8 mouse cellular contexts compared by ENCODE assay signal in genomic region chr9:65141306-65141975, GRCm38 (mm10). TPM values are rescaled to one million over a fixed set of nuclear protein-coding genes. Genes with fewer than 3 reads are reported as not detected.
DNase-seq lines count a peak whose midpoint lies in the region; ATAC-seq and TF ChIP-seq lines count a peak whose summit lies in the region.

No protein-coding gene starts in this region.

- H3K79me2 ChIP-seq in liver, adult 2 months (ENCODE audit: control insufficient read depth, insufficient read depth, low read length) = no peaks in the 10 kb centered on the region

- no peaks in the 10 kb centered on the region for H3K9me3 ChIP-seq in neural tube, embryonic 11.5 days (ENCODE audit: control insufficient read depth, low read length)

- TF ChIP-seq POLR2A in liver, adult 2 months (IDR thresholded peaks at IDR 0.05; ENCODE audit: extremely low read depth, insufficient read depth, low read length) = no peak

- peak; percentile 29 to 49 for DNase-seq in layer of hippocampus, adult 18-20 months (ENCODE audit: low spot score in 2 of 2)
- DNase-seq in layer of hippocampus, adult 9-10 months (ENCODE audit: low spot score) = no peak
- peak; percentile 75 for DNase-seq in adrenal gland, postnatal 10 days
- peak; percentile 51 to 54 for DNase-seq in frontal cortex, postnatal 36 days (ENCODE audit: low spot score in 2 of 2)
- peak; percentile 29 for DNase-seq in induced T-regulatory cell, adult 2 months (ENCODE audit: low read depth)
- no peak for DNase-seq in liver, adult 2 months (ENCODE audit: extremely low read depth, low read depth, low spot score)
- peak; percentile 62 for DNase-seq in neural tube, embryonic 11.5 days (ENCODE audit: low spot score)
- peak; percentile 70 for DNase-seq in thymus, postnatal 4 days

- WGBS in liver, adult 2 months = under 1% methylated on average over 73 of the region's 73 CpGs
- under 1% methylated on average over 57 of the region's 73 CpGs for WGBS in neural tube, embryonic 11.5 days

- H3K4me3 ChIP-seq in liver, adult 2 months (ENCODE audit: insufficient read depth, low read depth, low read length) = peak overlapping the region; percentile 45; the same call in 1 of the 2 replicates
- H3K4me3 ChIP-seq in neural tube, embryonic 11.5 days (ENCODE audit: low read depth, low read length) = peak overlapping the region; percentile 94

- H3K4me1 ChIP-seq in liver, adult 2 months (ENCODE audit: control insufficient read depth, insufficient read depth, low read length) = no peaks in the 10 kb centered on the region
- H3K4me1 ChIP-seq in neural tube, embryonic 11.5 days (ENCODE audit: control insufficient read depth, insufficient read depth, low read length) = peaks cover 36% of the 10 kb centered on the region

- TF ChIP-seq CTCF in liver, adult 2 months (IDR thresholded peaks at IDR 0.05; ENCODE audit: low read depth, low read length) = no peak

- H3K36me3 ChIP-seq in liver, adult 2 months (ENCODE audit: control insufficient read depth, insufficient read depth, low read length) = no peaks in the 10 kb centered on the region
- no peaks in the 10 kb centered on the region; the same call in none of the 2 replicates for H3K36me3 ChIP-seq in neural tube, embryonic 11.5 days (ENCODE audit: control insufficient read depth, insufficient read depth, low read length)

- ATAC-seq in neural tube, embryonic 11.5 days (ENCODE audit: insufficient read depth, low FRiP score, low TSS enrichment) = peak; percentile 40

- H3K27me3 ChIP-seq in liver, adult 2 months (ENCODE audit: control insufficient read depth, insufficient read depth, low read length) = peaks cover 8% of the 10 kb centered on the region
- no peaks in the 10 kb centered on the region for H3K27me3 ChIP-seq in neural tube, embryonic 11.5 days (ENCODE audit: control insufficient read depth, insufficient read depth, low read length)

- no peak overlapping the region for H3K27ac ChIP-seq in liver, adult 2 months (replicated peaks; ENCODE audit: insufficient read depth, low read depth, low read length)
- peak overlapping the region; percentile 97 for H3K27ac ChIP-seq in neural tube, embryonic 11.5 days (ENCODE audit: low read depth, low read length)

- H3K4me2 ChIP-seq in neural tube, embryonic 11.5 days (ENCODE audit: low read depth) = peak overlapping the region; percentile 82

- peak overlapping the region; percentile 43 for H3K9ac ChIP-seq in liver, adult 2 months (ENCODE audit: low read depth, low read length)
- H3K9ac ChIP-seq in neural tube, embryonic 11.5 days (ENCODE audit: low read length) = peak overlapping the region; percentile 98

RNA-seq across cellular contexts. Expression of gene Igdcc3, which starts 0.5 kb away (rescaled TPM):
- 1 to 10 TPM; 2.9 to 4.0 TPM for total RNA-seq in layer of hippocampus, adult 18-20 months (2021)
- total RNA-seq in adrenal gland, postnatal 10 days (2021) = 1 to 10 TPM; 1.2 to 1.7 TPM
- total RNA-seq in liver, adult 2 months (2014; rRNA removed) = not detected in 2 replicates
- polyA plus RNA-seq in liver, adult 2 months (2012; rRNA removed) = not detected in 2 replicates
- 60.7 and 71.9 TPM in 2 replicates for polyA plus RNA-seq in neural tube, embryonic 11.5 days (2014; fragmentation: Nextera tagmentation; extraction: Ambion mirVana)

RNA-seq across cellular contexts. Expression of gene Igdcc4, which starts 40.2 kb away (rescaled TPM):
- total RNA-seq in layer of hippocampus, adult 18-20 months (2021) = 10 to 100 TPM; 37.2 TPM
- 10 to 100 TPM; 18.0 to 27.0 TPM for total RNA-seq in adrenal gland, postnatal 10 days (2021)
- 0.18 and 0.20 TPM in 2 replicates for total RNA-seq in liver, adult 2 months (2014; rRNA removed)
- polyA plus RNA-seq in liver, adult 2 months (2012; rRNA removed) = 0.09 and 0.12 TPM in 2 replicates
- 12.3 and 14.1 TPM in 2 replicates for polyA plus RNA-seq in neural tube, embryonic 11.5 days (2014; fragmentation: Nextera tagmentation; extraction: Ambion mirVana)

RNA-seq across cellular contexts. Expression of gene Parp16, which starts 53.7 kb away (rescaled TPM):
- 1 to 10 TPM; 3.8 to 4.3 TPM for total RNA-seq in layer of hippocampus, adult 18-20 months (2021)
- total RNA-seq in adrenal gland, postnatal 10 days (2021) = 10 to 100 TPM; 12.9 to 19.6 TPM
- total RNA-seq in liver, adult 2 months (2014; rRNA removed) = 11.3 and 12.6 TPM in 2 replicates
- polyA plus RNA-seq in liver, adult 2 months (2012; rRNA removed) = 11.4 and 13.6 TPM in 2 replicates
- 4.9 and 6.1 TPM in 2 replicates for polyA plus RNA-seq in neural tube, embryonic 11.5 days (2014; fragmentation: Nextera tagmentation; extraction: Ambion mirVana)

Comparison
In these comparisons a context has a peak if more than half of its experiments do, and no peak if none do; other contexts are left out.
1. DNase-seq: peak in layer of hippocampus, adult 18-20 months (2 of 2), adrenal gland, postnatal 10 days (single experiment), frontal cortex, postnatal 36 days (2 of 2), induced T-regulatory cell, adult 2 months (single experiment), neural tube, embryonic 11.5 days (single experiment) and thymus, postnatal 4 days (single experiment); none in layer of hippocampus, adult 9-10 months (single experiment) and liver, adult 2 months (single experiment).
2. RNA of gene Igdcc4, which starts 40.2 kb away (total RNA-seq): 37.2 TPM in layer of hippocampus, adult 18-20 months and 18.0 to 27.0 TPM in adrenal gland, postnatal 10 days; 0.18 to 0.20 TPM in liver, adult 2 months; every median in the first group is over 10 times any median in the second.